Mouse (Mus musculus): ENCODE measurements around the gene Neurog1.
A peak's percentile ranks its signal among the peaks of the same experiment; 100 is the strongest.

GRCm38 (mm10) chr13:56279439-56279838 lies 27.5 kb upstream of the Neurog1 start:
- peak; percentile 97 for TF ChIP-seq CTCF (IDR thresholded peaks at IDR 0.05; ENCODE audit: borderline replicate concordance, extremely low read depth, insufficient read depth, insufficient read length)
- no peak for TF ChIP-seq POLR2A (IDR thresholded peaks at IDR 0.05; ENCODE audit: borderline replicate concordance, extremely low read depth, insufficient read depth, insufficient read length, poor library complexity, severe bottlenecking)

All from brain, embryonic 14.5 days (tissue).